Mouse (Mus musculus) cerebral cortex, adult 2 months (tissue): Measurements from ENCODE around the gene Slc9a9.

ENCODE experiments used
- WGBS: fragments of 180-500 bp; shearing (Covaris S2); methylation state at CpG from one replicate; pipeline ENCODE4 v1.1.7; 2018; 5-methylcytosine and 5-hydroxymethylcytosine counted together

The Slc9a9 gene

DNA sequence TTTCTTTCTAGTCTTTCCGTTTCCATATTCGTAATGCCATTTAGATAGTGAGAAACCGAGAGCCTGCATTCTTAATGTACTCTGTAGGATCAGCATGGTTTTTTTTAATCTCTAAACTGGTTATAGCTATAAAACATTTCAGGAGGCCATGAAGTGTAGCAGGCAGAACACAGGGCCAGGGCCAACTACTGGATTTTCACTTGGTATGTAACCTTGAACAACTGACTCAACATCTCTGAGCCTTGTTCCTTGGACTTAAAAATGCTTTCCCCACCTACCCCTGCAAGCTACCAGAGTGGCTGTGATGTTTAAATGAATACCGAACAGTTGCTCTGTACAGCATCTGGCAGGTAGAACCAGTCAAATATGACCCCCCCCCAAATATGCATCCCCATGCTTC lies 418.5 kb downstream of the Slc9a9 start:
- WGBS: 97% methylated on average over 4 of the region's 4 CpGs

DNA sequence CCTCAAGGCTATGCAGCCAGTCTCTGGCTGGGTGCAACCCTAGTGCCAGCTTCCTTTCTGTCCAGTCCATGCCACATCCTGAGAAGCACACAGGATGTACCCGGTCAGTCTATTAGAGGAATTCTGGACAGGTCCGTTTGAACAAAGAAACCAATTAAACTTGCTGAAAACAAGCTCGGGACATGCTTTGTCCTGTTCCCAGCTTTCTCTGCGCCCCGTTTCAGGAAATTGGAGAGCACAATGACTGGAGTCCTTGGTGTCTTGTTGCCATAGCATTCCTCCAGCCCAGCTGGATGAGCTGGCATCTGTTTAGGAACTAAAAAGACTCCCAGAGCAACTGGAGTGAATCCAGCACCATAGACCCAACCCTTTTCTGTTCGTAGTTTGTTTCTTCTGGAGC lies 419.3 kb downstream of the Slc9a9 start:
- WGBS: 37% methylated on average over 6 of the region's 6 CpGs

DNA sequence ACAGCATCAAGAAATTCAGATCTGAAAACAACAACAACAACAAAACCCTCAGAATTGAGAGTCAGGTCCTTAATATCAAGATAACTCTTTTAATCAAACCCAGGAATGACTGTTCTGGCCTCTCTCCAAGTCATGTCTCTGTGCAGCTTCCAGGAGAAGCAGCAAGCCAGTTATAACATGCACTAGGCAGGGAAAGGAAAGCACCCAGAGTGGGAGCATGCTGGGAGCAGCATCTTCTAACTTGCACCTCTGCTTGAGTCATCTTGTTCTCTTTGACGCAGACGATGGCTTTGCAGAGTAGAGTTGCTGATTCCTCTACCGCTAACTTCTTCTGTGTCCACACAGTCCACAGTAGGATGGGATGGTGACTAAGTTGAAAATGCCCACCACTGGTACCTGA lies 426.8 kb downstream of the Slc9a9 start:
- WGBS: 55% methylated on average over 3 of the region's 3 CpGs

DNA sequence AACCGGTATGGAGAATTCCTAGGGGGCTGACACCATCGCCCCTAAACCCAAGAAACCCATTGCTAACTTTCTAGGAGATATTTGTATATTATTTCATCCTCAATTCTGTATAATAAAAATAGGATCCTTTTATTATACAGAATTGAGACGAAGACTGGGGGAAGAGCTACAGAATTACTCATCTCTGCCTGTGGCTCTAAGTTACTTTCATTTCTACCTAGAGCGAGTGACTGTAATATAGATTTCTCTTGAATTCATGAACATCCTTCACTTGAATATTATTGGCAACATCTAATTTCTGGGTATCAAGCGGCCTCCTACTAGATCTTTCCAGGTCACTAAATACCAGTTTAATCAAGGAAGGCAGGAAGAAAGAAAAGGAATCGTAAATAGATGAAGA lies 436.1 kb downstream of the Slc9a9 start:
- 88% methylated on average over 6 of the region's 6 CpGs for WGBS

DNA sequence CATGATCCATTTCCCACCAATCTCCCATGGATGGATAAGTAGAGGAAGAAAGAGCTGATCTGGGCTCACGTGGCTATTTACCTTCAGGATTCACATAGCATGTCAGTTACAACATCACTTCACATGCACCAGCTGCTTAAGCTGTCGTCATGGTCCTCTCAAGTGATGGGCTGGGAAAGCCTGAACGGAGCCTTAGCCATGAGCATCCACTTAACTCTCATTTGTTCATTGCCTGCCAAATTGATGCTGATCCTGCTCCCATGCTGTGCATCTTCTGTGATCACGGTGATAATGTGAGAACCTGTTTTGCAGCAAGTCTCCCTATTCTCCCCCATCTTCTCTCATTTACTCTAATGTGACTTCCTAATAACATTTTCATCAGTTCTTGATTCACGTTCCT lies 441.1 kb downstream of the Slc9a9 start:
- 90% methylated on average over 5 of the region's 5 CpGs for WGBS

DNA sequence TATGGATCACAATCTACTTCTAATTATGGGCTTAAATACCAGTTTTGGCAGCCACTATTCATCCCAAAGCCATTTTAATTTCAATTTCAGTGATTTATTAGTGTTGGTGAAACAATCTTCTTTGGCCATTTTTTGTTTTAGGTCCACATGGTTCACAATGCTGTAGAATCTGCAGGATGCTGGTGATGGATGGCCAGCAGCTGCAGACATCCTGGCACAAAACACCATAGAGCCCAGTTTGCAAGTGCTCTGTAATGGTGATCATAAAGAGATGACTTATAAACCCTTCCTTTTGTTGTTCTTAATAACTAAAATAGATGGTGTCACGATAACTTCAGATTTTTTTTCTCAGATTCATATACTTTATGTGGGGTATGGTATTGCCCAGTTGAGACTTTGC lies 442.0 kb downstream of the Slc9a9 start:
- WGBS: 91% methylated on average over 1 of the region's 1 CpGs

DNA sequence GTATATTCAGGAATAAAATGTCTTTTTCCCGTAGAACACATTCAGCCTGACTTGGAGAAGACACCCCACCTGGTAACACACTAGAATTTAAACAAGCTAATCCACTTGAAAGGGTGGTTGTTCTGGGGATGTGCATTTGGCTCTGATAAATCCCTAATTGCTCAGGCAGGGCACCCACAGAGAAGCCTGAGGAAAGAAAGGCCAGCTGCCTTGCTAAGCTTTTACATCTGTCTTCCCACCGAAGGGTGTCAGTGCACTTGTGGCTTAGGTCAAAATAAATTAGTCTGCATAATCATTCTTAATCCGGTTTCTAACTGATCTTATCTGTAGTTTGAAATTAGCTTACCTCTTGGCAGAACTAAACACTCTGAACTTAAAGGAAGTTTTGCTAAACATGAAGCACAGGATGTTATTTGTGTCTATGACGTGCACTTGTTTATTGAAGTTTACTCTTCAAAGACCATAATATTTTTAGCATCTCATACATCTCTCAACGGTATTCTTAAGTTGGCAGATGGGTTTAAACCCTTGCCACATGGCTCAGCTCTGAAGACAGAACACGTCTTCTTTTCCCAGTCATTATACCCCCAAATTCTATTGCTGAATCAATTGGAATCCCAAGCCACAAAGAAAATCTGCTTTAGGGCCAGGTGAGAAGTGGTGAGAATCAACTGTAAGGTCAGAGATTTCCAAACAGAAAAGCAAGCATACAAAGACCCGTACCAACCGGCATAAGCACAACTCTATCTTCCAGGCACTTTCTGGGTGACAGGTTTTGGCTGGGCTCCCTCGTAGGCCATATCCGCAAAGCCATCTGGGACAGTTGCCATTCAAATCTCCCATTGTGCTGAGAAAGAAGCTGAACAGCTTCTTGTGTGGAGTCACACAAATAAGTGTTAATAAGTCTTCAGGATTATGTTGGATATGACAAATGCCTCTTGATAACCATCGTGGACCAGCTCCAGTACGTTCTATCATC lies 443.7 kb downstream of the Slc9a9 start:
- WGBS: 60% methylated on average over 12 of the region's 12 CpGs

DNA sequence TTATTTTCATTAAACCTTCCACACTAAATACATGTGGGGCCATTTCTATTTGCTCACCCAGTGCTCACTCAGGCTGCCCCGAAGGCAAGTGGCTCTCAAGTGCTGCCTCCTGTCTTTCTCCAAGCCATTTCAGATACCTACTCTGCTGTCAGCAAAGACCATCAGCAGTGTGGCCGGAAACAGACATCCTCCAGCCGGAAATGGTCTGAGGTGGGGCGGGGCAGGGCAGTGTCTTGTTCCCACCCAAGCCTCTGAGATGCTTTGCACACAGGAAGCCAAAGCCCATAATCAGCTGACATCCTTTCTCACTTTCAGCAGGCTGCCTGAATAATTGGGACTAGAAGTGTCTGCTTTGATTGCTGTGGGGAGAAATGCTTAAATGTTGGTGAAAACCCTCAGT lies 450.4 kb downstream of the Slc9a9 start:
- WGBS: 79% methylated on average over 4 of the region's 4 CpGs

DNA sequence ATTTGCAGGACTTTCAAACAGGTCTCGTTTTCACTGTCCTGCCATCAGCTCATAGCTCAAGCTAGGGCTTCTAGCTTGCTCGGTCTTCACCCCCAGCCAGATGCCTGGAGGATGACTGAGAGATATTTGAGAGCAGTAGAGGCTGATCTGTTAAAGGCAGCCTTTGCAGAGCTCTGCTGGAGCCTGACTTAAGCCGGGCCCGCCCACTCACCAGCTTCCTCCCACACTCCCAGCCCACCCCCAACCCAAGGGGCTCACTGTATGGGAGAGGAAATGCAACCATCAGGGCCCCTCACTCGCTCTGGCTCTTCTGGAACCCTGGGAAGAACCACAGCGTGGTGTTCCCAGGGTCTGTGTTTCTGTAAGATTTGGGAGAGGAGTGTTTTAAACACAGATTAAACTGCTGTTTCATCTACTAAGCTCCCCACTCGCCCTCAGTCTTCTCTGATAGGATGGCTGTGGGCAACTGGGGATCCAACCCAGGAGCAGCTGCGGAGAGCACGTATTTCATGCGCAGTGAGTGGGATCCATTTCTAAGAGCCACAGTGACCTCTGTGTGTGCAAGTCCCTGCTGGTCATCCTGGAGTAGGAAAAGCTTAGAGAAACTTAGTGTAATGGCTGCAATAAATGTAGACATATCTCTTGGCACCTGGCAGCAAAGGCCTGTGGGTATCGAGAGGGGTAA lies 451.6 kb downstream of the Slc9a9 start:
- WGBS: 55% methylated on average over 11 of the region's 11 CpGs

DNA sequence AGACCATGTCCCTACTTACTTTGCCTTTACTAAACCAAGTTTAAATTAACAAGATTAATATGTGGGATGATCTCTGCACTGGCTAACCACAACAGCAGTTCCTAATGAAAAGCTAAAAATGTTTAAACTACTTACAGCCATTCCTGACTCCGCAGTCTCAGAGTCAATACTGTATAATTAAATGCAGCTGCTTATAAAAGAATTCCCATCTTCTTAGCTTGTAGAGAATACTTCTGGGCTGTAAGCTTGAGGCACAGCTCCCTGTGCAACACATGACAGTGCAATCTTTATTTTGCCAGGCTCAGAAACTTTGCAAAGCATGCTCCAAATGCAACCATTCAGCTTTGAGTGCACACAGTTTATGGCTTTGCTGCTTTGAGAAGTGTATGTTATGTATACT lies 456.0 kb downstream of the Slc9a9 start:
- WGBS: 83% methylated on average over 1 of the region's 1 CpGs

DNA sequence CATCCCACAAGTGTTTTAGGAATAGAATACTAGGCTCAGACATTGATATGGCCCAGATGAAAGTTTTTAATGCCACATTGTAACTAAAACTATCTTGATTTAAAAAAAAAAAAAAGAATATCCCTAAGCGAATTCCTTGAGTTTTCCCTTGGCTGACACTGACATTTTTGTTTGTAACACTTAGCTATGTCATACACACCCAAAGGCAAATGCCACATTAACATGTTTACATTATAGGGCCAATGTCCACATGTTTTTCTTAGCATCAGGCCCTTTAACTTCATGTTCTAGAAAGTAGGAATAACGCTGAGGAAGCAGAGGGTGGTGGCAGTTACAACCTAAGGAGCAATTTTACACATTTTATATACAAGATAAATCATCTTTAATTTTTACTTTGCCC lies 458.1 kb downstream of the Slc9a9 start:
- WGBS: 85% methylated on average over 2 of the region's 2 CpGs

DNA sequence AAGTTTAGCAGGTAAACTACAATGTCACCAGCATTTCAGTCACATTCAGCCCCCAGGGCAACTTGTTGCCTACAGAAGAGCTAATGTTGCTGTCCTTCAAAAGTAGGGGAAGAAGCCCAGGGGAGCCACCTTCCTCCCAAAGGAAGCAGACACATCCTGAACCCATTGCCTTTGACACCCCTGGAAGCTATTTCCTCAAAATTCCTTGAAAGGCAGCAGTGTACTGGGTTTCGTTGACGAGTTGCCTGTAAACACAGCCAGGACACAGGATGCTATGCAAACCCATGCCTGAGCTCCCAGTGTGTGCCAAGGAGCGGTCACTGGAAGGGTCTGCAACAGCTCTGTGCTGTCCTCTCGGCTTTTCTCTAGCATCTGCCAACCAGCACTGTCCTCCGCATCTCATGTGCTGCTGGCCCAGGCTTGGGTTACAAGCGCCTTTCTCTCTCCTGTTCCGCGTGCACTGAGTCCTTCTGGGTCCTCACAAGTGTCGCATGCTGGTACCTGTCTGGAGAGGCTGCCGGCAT lies 479.6 kb downstream of the Slc9a9 start:
- 91% methylated on average over 10 of the region's 10 CpGs for WGBS

DNA sequence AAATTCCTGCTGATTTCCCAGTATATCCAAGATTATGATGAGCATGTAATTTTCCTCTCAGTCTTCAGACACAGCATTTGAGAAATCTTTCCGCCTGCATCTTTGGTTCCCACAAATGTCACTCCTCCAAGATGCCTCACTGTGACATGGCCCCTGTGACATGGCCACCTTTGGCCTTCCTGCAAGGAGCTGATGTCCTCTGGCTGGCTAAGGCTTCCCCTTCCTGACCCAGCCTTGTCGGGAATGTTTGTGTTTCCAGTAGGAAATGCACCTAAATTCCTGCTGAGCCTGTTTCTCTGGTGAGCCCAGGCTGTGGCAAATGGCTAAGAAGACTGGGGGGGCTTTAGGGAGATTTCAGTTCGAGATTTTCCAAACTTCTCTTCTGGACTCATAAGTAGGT lies 480.4 kb downstream of the Slc9a9 start:
- WGBS: 65% methylated on average over 3 of the region's 3 CpGs

DNA sequence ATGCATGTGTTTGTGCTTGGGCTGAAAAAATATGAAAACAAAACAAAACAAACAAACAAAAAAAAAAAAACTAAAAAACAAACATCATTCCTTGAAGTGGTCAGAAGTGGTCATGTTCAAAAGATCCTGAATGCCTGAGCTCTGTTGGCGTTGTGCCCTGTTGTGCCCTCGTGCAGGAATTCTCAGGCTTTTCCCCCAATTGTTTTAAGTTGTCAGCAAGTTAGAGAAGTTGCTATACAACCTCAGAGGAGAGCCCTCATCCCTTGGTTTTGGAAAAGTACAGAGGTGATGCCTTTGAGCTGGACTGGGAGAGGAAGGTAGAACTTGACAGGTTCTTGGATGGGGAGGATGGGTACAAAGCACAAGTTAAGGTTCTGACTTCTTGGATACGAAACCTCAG lies 480.9 kb downstream of the Slc9a9 start:
- WGBS: 70% methylated on average over 3 of the region's 3 CpGs

DNA sequence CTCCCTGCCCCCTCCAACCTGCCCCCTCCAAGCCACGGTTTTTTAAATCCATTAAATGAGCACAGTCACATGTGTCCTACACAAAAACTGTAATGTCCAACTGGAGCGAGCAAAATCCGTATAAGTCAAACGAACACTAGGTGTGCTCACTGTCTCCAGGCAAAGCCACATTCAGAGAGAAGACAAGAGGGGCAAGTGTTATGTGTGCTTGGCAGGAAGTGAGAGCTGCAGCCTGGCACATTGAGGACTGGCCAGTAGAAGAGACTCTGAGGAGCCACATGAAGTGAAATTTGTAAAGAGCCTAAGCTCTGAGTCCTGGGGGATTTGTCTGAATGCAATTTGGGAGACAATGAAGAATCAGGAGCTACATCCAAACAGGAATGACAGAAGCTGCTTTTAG lies 481.3 kb downstream of the Slc9a9 start:
- 61% methylated on average over 4 of the region's 4 CpGs for WGBS

DNA sequence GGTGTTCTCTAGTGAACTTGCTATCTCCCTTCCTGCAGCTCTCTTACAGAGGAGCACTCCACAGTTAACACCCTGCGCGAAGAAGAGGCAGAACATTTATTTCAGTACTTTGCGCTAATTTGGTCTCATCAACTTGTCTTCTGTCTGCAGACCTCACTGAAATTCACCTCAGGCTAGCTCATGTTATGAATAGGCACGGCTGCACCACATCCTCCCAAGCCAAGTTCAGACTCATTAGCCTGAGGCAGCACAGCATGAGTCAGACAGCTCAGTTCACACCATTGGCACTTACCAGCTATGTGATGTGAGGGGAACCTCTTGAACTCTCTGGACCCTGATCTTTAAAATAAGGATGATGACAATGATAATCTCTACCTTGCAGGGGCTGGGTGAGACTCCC lies 482.0 kb downstream of the Slc9a9 start:
- 66% methylated on average over 4 of the region's 4 CpGs for WGBS

DNA sequence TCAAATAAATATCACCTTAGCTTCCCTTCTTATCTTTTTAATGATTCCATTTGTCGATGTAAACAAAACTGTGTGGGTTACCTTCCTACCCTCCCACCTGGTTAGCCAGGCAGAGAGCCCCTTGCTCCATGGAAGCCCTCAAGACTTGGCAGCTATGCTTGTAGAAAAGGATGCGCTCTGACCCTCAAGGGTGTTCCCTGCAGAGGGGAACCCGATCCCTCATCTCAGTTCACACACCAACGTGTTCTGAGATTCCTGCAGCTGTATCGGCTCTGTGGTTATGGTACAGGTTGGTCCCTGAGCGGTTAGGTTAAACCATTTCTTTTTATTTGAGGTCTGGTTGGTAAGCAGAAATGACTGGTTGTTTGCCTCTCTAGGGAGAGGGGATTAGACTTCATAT lies 484.3 kb downstream of the Slc9a9 start:
- WGBS: 97% methylated on average over 6 of the region's 6 CpGs

DNA sequence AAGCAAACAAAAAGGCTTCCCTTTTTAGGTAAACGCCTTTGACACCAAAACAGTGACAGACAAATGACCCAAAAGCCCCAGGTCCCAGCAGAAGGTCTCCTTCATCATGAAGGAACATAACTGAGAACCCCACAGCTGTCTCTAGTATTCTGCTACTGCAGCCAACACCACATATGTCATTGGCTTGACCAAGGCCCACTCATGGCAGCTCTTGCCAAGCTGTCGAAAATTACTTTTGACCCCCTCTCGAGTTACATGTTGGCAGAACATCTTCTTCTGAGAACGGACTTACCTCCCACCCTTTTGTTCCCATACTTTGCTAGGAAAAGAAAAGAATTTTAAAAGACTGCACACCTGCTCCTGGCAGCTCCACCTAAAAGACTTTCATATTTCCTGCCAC lies 488.2 kb downstream of the Slc9a9 start:
- 71% methylated on average over 4 of the region's 4 CpGs for WGBS

DNA sequence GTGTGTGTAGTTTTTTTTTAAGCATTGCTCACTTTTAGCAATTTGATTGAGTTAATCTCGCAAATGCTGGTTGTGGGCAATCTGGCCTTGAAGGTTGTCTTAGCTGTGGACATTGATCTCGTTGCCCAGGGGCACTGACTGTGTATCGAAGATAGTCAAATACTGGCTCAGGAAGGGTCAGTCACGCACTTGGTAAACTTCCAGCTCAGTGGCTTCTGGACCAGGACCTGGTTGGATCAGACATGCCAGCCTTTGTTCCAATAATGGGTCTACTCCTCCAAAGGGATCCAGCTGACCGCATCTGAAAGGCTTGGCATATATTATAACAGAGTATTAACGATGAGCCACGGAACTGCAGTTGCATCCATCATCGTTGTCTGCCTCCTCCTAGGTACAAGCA lies 489.2 kb downstream of the Slc9a9 start:
- 82% methylated on average over 8 of the region's 8 CpGs for WGBS

DNA sequence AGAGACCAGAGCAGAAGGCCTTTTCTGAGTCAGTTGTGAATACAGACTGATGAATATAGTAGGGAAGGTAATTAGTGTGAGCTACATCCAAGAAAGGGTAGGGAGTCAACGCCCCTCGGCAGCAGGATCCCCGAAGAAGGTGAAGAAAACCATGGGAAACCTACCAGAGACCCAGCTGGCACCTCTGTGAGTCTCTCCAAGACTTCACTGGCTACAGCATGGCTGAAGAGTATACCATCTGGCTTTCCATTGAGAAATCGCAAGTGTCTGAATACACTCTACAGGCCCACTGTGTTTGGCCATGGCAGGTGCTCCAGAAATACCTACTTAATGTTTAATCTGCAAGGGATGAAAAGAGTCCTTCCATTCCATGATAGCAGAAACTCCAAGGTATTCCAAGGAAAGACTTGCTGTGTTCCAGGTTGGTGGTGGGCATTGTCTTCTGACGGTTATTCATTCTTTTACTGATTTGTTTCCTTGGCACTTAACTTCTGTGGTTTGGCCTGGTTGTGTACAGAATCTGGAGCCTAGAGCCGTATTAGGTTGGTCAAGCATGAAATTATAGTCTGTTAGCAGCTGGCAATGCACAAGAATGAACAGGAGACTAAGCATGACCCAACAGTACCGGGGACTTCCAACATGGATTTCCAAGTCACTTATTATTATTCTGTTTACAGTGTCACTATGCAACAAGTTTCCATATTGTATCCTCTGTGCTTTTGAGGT lies 491.0 kb downstream of the Slc9a9 start:
- WGBS: 81% methylated on average over 7 of the region's 7 CpGs

DNA sequence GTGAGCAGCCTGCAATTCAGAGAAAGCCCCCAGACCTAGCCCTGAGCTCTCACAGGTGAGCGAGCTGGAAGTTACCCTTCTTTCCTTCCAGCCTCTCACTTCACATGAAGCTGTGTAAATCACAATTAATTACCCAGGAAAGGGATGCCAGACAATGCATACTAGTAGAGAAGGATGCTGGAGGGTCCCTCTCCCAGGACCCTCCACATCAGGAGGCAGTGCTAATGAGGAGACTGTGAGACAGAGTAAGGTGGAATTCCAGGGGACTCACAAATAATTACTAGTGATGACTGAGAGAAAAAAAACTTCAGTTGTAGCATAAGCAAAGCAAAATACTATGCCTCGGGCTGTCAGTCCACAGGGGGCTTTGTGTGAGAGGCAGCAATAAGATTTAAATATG lies 492.0 kb downstream of the Slc9a9 start:
- 95% methylated on average over 2 of the region's 2 CpGs for WGBS

DNA sequence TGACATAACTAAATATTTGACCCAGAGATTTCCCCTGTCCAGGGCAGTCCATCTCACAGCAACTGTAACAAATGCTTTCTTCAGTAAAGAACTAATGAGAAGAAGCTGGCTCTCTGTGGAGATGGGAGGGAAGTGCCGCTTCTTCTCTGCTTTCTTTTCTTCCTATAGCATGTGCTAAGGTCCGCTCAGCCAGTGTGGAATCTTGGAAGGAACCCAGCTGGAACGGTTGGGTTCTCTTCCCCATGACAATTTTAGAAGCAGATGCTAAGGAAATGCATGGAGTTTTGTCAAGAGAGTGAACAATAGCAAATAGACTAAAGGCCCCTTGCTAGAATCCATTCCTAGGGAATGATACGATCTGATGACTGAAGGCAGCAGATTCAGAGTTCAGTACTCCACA lies 496.5 kb downstream of the Slc9a9 start:
- 40% methylated on average over 4 of the region's 4 CpGs for WGBS
